Mouse (Mus musculus) spleen, postnatal 36 days (tissue): ENCODE results near the gene Sp100.

Experiments used
- DNase-seq, 2 experiments: peaks; one replicate each; pipeline ENCODE4 v3.0.0; 2022; ENCODE audit warnings: low spot score in 2 of 2, mixed read lengths in 1 of 2

The Sp100 gene

GRCm38 (mm10) chr1:85746511-85746910 lies 96.7 kb downstream of the Sp100 start:
- no peak for DNase-seq

DNA sequence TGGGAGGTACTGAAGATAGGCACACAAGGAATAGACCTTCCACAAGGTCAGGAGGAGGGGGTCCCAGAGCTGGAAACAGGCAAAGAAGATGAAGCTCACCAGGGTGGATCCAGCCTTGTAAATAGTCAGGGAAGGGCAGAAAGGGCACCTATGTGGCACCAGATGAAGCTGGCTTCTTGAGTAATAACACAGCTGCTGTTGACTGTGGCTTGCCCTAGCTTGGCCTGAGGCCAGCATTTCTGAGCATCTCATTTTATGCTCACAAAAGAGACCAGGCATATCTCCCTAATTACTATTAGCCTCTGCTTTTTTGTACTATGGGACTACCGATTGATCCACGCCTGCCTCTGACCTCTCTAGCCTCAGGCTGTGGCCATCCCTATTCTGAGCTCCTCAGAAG lies 100.0 kb downstream of the Sp100 start:
- DNase-seq = no peak

DNA sequence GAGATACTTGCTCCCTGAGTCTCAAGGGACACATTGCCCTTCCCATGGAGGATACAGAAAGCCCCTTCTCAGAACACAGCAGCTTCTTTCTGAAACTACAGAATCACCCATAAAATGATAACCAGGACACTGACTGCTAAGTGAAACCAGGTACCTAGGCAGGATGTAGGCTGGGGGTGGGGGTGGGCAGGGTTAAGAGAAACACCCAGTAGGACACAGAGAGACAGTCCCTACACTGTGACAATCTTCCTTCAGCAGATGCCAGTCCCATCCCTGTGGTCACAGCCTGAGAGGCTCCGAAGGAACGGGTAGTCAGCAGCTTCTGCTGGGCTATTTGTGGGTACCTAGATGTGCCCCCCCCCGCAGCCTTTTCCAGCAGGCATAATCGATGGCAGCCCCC lies 100.9 kb downstream of the Sp100 start:
- no peak for DNase-seq

DNA sequence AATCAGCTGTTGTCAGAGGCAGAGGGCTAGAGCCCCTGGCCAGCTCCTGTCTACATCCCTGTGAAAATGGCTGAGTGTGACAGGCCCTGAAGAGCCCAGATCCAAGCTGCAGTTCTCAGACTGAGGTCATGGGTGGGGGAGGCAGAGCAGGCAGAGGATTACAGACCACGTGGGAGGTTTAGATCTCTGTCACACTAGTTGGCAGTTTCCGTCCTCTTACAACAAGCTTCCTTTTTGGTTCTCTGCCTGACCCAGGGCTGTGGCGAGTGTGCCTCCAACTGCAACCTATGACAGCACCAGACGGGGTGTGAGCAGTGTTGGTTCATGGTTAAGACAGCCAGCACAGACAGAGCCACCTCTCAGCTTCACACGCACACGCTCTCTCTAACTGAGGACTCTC lies 101.7 kb downstream of the Sp100 start:
- peak; percentile 74 for DNase-seq

DNA sequence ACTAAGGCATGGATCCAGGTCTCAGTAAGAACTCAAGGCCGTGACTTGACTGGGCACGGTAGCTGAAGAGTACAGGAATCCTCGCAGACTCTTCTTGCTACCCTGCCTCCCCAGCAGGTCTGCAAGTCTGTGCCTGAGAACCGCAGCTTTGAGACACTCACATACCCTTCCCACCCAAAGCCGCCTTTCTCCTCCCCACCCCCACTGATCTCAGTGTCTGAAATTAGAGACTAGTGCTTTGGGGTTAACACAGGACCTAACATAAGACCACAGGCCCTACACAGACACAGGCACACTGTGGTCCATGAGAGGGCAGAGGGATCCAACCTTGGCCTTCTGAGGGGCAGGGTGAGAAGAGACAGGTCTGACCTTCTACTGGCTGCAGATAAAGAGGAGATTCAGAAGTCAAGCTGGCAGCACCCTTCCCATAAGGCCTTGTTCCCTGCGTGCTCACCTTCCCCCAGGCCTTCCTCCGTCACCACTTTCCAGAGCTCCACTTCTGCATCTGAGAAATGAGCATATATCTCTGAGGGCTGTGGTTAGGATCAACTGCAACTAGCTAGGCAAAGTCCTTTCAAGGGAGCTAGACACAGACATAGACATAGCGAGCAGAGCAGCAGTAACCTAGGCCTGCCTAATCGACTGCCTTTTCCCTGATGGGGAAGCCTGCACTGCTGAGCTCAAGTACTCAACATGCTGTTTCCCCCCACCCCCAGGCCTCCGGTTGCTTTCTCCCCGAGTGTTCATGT lies 102.3 kb downstream of the Sp100 start:
- DNase-seq = no peak

GRCm38 (mm10) chr1:85757531-85758230 lies 107.9 kb downstream of the Sp100 start:
- DNase-seq = no peak

DNA sequence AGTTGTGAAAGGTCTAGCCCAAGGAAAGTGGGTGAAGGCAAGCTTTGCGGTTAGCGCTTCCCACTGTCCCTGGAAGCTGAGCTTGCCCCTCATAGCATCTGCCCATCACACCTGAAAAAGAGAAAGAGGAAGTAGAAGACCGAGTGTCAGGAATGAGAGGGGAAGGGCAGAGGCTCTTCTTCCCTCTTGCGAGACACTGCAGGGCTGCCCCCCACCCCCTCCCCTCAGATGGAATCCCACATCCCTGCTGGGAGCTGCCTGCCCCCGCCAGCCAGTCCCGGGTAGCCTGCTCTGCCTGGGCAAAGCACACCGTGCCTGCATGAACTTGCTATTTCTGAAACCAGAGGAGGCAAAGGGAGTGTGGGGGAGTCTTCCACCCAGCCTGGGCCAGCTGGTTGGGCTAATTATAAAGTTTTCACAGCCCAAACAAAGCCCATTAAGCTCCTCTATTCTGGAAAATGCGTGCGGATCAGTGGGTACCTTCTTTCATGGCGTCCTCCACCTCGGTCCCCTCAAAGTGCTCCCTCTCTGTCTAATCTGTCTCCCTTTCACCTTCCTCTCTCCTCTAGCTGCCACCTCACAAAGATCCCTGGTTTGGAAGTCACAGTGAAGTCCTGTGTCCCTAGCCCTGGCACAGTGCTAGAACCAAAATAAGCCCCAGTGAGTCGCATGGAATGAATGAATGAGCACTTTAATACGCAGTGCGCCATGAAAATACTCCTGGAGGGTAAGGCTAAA lies 108.6 kb downstream of the Sp100 start:
- DNase-seq = no peak

- DNase-seq = no peak
These were observed 109.1 kb downstream of the Sp100 start for GRCm38 (mm10) chr1:85758969-85759293.
